Mouse (Mus musculus) heart, embryonic 15.5 days (tissue): ENCODE measurements around the gene Qpct. TPM values are rescaled to one million over a fixed set of nuclear protein-coding genes. Genes with fewer than 3 reads are reported as not detected.

ENCODE experiments used
- ATAC-seq: fragments of 200-750 bp; cut with Nextera tagmentation; replicated peaks from 2 replicates; pipeline ENCODE4 v1.8.0; 2017; ENCODE audit warnings: low read depth, moderate TSS enrichment; ENCODE audit not compliant: insufficient number of reproducible peaks, insufficient read depth, low FRiP score
- H3K27ac ChIP-seq: fragments of 300-500 bp; sonication (generic); 2 replicates; pipeline ENCODE4 v1.5.1; 2015; ENCODE audit warnings: mild to moderate bottlenecking, inconsistent platforms
- H3K27me3 ChIP-seq: fragments of 300-500 bp; sonication (generic); 2 replicates; pipeline ENCODE4 v1.6.1; 2015; ENCODE audit warnings: inconsistent platforms
- H3K36me3 ChIP-seq: fragments of 300-500 bp; sonication (generic); 2 replicates; pipeline ENCODE4 v1.6.1; 2015; ENCODE audit warnings: mild to moderate bottlenecking, inconsistent platforms
- H3K4me1 ChIP-seq: fragments of 300-500 bp; sonication (generic); replicated peaks from 2 replicates; pipeline ENCODE4 v1.6.1; 2015; ENCODE audit warnings: inconsistent platforms
- H3K4me2 ChIP-seq: fragments of 300-500 bp; sonication (generic); 2 replicates; pipeline ENCODE4 v1.6.1; 2015; ENCODE audit warnings: inconsistent platforms, mild to moderate bottlenecking, moderate library complexity
- H3K4me3 ChIP-seq: fragments of 300-500 bp; sonication (generic); 2 replicates; pipeline ENCODE4 v1.5.1; 2015; ENCODE audit warnings: mild to moderate bottlenecking, inconsistent platforms
- H3K9ac ChIP-seq: fragments of 300-500 bp; sonication (generic); 2 replicates; pipeline ENCODE4 v1.6.1; 2015; ENCODE audit warnings: mild to moderate bottlenecking, inconsistent platforms
- H3K9me3 ChIP-seq: fragments of 300-500 bp; sonication (generic); replicated peaks from 2 replicates; pipeline ENCODE4 v1.6.1; 2016; ENCODE audit warnings: inconsistent platforms
- WGBS: fragments of 180-500 bp; shearing (Covaris S2); methylation state at CpG from one replicate; pipeline ENCODE4 v1.1.7; 2015; ENCODE audit warnings: mixed read lengths; 5-methylcytosine and 5-hydroxymethylcytosine counted together
- polyA plus RNA-seq: library from polyadenylated mRNA; unstranded; fragments of >200 nt; fragmentation: Nextera tagmentation; extraction: Ambion mirVana; gene quantifications from 2 replicates; pipeline ENCODE4 v1.2.1, GENCODE M21; 2015

Qpct gene
- polyA plus RNA-seq, 1 experiment from 2014 or later: 31.6 TPM

- ATAC-seq: no peak
- Histone ChIP-seq H3K36me3 (no peaks in the 10 kb centered on the region), H3K9me3 (no peaks in the 10 kb centered on the region), H3K4me1 (no peaks in the 10 kb centered on the region), H3K9ac (no peak overlapping the region), H3K27ac (no peak overlapping the region), H3K4me2 (no peak overlapping the region), H3K4me3 (no peak overlapping the region), H3K27me3 (no peaks in the 10 kb centered on the region)
- WGBS: 71% methylated on average over 3 of the region's 3 CpGs
Measured at GRCm38 (mm10) chr17:79120269-79120668, 68.6 kb downstream of the Qpct start.

- Histone ChIP-seq H3K9me3 (no peaks in the 10 kb centered on the region), H3K9ac (no peak overlapping the region), H3K4me1 (no peaks in the 10 kb centered on the region), H3K27ac (no peak overlapping the region), H3K4me3 (no peak overlapping the region), H3K27me3 (no peaks in the 10 kb centered on the region), H3K4me2 (no peak overlapping the region), H3K36me3 (no peaks in the 10 kb centered on the region)
- 47% methylated on average over 8 of the region's 8 CpGs for WGBS
- no peak for ATAC-seq
Measured at GRCm38 (mm10) chr17:79133740-79134139, 82.0 kb downstream of the Qpct start.

- WGBS: 75% methylated on average over 6 of the region's 6 CpGs
- H3K9me3 ChIP-seq: no peaks in the 10 kb centered on the region
- H3K27me3 ChIP-seq: no peaks in the 10 kb centered on the region
- no peaks in the 10 kb centered on the region for H3K4me1 ChIP-seq
- H3K4me3 ChIP-seq: no peak overlapping the region
- no peak overlapping the region for H3K27ac ChIP-seq
- no peak overlapping the region for H3K4me2 ChIP-seq
- H3K9ac ChIP-seq: no peak overlapping the region
- ATAC-seq: no peak
- H3K36me3 ChIP-seq: no peaks in the 10 kb centered on the region
Measured at GRCm38 (mm10) chr17:79135826-79136225, 84.1 kb downstream of the Qpct start.

GRCm38 (mm10) chr17:79136401-79136800 is 84.7 kb downstream of the Qpct start:
- 80% methylated on average over 2 of the region's 2 CpGs for WGBS
- no peak for ATAC-seq
- H3K9me3 ChIP-seq: no peaks in the 10 kb centered on the region
- no peak overlapping the region for H3K4me3 ChIP-seq
- no peaks in the 10 kb centered on the region for H3K27me3 ChIP-seq
- no peaks in the 10 kb centered on the region for H3K4me1 ChIP-seq
- H3K36me3 ChIP-seq: no peaks in the 10 kb centered on the region
- H3K4me2 ChIP-seq: no peak overlapping the region
- no peak overlapping the region for H3K9ac ChIP-seq
- H3K27ac ChIP-seq: no peak overlapping the region

Other genes starting within 250 kb of the Qpct start
- gene Heatr5b, start 216.5 kb upstream of the Qpct start, polyA plus RNA-seq: 21.9 and 22.2 TPM in 2 replicates
- 36.8 and 39.5 TPM in 2 replicates for gene Gpatch11, start 216.3 kb upstream of the Qpct start, polyA plus RNA-seq
- 9.7 and 11.8 TPM in 2 replicates for gene Eif2ak2, start 169.3 kb upstream of the Qpct start, polyA plus RNA-seq
- gene Sult6b1, start 144.9 kb upstream of the Qpct start, polyA plus RNA-seq: 0.14 and 0.16 TPM in 2 replicates
- 74.8 and 89.6 TPM in 2 replicates for gene Cebpzos, start 135.4 kb upstream of the Qpct start, polyA plus RNA-seq
- gene Cebpz, start 114.8 kb upstream of the Qpct start, polyA plus RNA-seq: 27.2 and 33.3 TPM in 2 replicates
- gene Ndufaf7, start 114.8 kb upstream of the Qpct start, polyA plus RNA-seq: 57.2 and 58.0 TPM in 2 replicates
- gene Prkd3, start 31.1 kb upstream of the Qpct start, polyA plus RNA-seq: 21.8 and 23.5 TPM in 2 replicates